Mouse (Mus musculus) CD4-positive helper T cell, adult 2 months (primary cell): Measurements from ENCODE around the gene Kcp.
A peak's percentile ranks its signal among the peaks of the same experiment; 100 is the strongest.

ENCODE experiments used
- DNase-seq: peaks from one replicate; pipeline ENCODE4 v3.0.0-alpha.2; 2012; ENCODE audit warnings: low read depth, missing footprints, low spot score

The Kcp gene

GRCm38 (mm10) chr6:29507447-29508309 lies at the start of gene Kcp:
Gene Kcp (minus strand): TSS chr6:29507952.
- DNase-seq: no peak

- DNase-seq: peak; percentile 34
Observed at GRCm38 (mm10) chr6:29557112-29557511, 49.4 kb upstream of the Kcp start.

- DNase-seq: no peak
Observed at GRCm38 (mm10) chr6:29552526-29552925, 44.8 kb upstream of the Kcp start.

- no peak for DNase-seq
Observed at GRCm38 (mm10) chr6:29548086-29548485, 40.3 kb upstream of the Kcp start.

GRCm38 (mm10) chr6:29547582-29547981 lies 39.8 kb upstream of the Kcp start:
- no peak for DNase-seq

GRCm38 (mm10) chr6:29545611-29546010 lies 37.9 kb upstream of the Kcp start:
- no peak for DNase-seq

- no peak for DNase-seq
Observed at GRCm38 (mm10) chr6:29540956-29541355, 33.2 kb upstream of the Kcp start.

GRCm38 (mm10) chr6:29540223-29540622 lies 32.5 kb upstream of the Kcp start:
- DNase-seq: no peak

GRCm38 (mm10) chr6:29539502-29539901 lies 31.8 kb upstream of the Kcp start:
- no peak for DNase-seq

- DNase-seq: no peak
Observed at GRCm38 (mm10) chr6:29537221-29537620, 29.5 kb upstream of the Kcp start.

GRCm38 (mm10) chr6:29536651-29537193 lies 29.0 kb upstream of the Kcp start:
- DNase-seq: no peak

GRCm38 (mm10) chr6:29535316-29535715 lies 27.6 kb upstream of the Kcp start:
- no peak for DNase-seq

- no peak for DNase-seq
Observed at GRCm38 (mm10) chr6:29530050-29530449, 22.3 kb upstream of the Kcp start.

- DNase-seq: no peak
Observed at GRCm38 (mm10) chr6:29529444-29529820, 21.7 kb upstream of the Kcp start.

- DNase-seq: peak; percentile 38
Observed at GRCm38 (mm10) chr6:29528561-29529443, 21.1 kb upstream of the Kcp start.

GRCm38 (mm10) chr6:29528165-29528505 lies 20.4 kb upstream of the Kcp start:
- DNase-seq: no peak

- DNase-seq: peak; percentile 23
Observed at GRCm38 (mm10) chr6:29527361-29528164, 19.8 kb upstream of the Kcp start.

- DNase-seq: peak; percentile 69
Observed at GRCm38 (mm10) chr6:29526281-29527251, 18.8 kb upstream of the Kcp start, which contains the start of gene Irf5. Gene Irf5 (plus strand): TSS chr6:29526625.

- DNase-seq: peak; percentile 56
Observed at GRCm38 (mm10) chr6:29525256-29525655, 17.5 kb upstream of the Kcp start.

- DNase-seq: no peak
Observed at GRCm38 (mm10) chr6:29524034-29524489, 16.3 kb upstream of the Kcp start.
